ENCODE assay signal across 14 mouse cellular contexts in the genomic region with DNA sequence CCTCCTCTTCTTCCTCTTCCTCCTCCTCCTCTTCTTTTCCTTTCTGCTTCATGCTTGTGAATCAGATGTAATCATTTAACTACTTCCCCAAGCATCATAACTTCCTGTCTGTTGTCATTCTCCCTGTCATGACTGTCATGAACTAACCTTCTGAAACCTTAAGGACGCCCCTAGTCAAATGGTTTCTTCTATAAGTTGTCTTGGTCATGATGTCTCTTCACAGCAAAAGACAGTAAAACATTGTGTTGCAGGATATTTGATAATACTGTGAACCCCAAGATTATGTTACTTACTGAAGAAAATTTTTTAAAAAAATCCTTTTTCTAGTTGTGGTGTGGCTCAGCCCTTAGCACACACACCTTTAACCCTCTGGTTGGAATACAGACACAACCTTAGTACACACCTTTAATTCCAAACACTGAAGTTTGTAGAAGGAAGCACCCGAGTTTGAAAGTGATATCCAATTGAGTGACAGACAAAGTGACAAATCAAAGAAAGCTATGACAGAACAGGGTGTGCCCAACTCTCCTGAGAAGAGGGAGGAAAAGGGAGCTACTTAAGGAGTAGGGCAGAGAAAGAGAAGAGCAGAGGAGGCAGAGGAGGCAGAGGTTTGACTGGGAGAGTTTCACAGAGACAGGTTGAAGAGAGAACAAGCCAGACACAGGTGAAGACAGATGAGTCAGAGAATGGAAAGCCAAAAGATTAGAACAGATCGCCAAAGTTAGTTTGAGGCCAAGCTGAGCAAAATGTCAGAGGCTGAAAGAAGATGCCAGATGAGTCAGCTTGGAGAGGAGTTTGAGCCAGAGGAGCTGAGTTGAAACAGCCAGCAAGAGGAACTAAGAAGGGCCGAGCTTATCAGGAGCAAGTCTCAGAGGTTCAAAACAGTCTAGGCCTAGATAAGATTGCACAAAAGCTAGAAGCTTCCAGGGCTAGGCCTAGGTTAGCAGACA. TPM values are rescaled to one million over a fixed set of nuclear protein-coding genes. Genes with fewer than 3 reads are reported as not detected.
DNase-seq lines count a peak whose midpoint lies in the region; ATAC-seq lines count a peak whose summit lies in the region.
"Had no signal": no experiment of that assay in that cellular context is flagged by ENCODE, and none has a peak within 500 bp of the region (broad histone marks: within the 10 kb centered on the region; RNA-seq: fewer than 3 reads in every experiment).

No protein-coding gene starts in this region.

- 0 out of 2 replicates have a peak, but pooled peaks have one; percentile 21 for ATAC-seq in heart, embryonic 14.5 days (ENCODE audit: insufficient number of reproducible peaks, insufficient read depth, low FRiP score, low read depth)
- no peak for ATAC-seq in erythroblast, adult 5-6 weeks (replicated peaks; ENCODE audit: low FRiP score, poor library complexity, severe bottlenecking)

- no peak overlapping the region for H3K9ac ChIP-seq in heart, embryonic 14.5 days (ENCODE audit: low read length)
- H3K9ac ChIP-seq: hindbrain, embryonic 15.5 days; lung, embryonic 14.5 days; stomach, embryonic 15.5 days had no signal

- peak; percentile 12 for DNase-seq in lung, postnatal 36 days
- DNase-seq in lung, postnatal 4 days, result no peak
- DNase-seq in adrenal gland, postnatal 36 days, result peak; percentile 38 to 48
- peak; percentile 37 for DNase-seq in skeletal muscle tissue, adult 2 months (ENCODE audit: low read depth, low spot score)
- DNase-seq in cerebellum, adult 18-20 months, result no peak
- DNase-seq: lung, embryonic 14.5 days had no signal

- no peaks in the 10 kb centered on the region for H3K9me3 ChIP-seq in heart, embryonic 14.5 days (ENCODE audit: control insufficient read depth, low read length)
- H3K9me3 ChIP-seq: forebrain, embryonic 10.5 days; hindbrain, embryonic 15.5 days; stomach, embryonic 15.5 days had no signal

- H3K4me2 ChIP-seq in heart, embryonic 14.5 days (ENCODE audit: low read length), result no peak overlapping the region
- H3K4me2 ChIP-seq: hindbrain, embryonic 15.5 days; lung, embryonic 14.5 days; stomach, embryonic 15.5 days had no signal

- peaks cover 4 to 6% of the 10 kb centered on the region in 2 experiments; a peak in 2 of 4 replicates for H3K4me1 ChIP-seq in heart, embryonic 14.5 days (ENCODE audit: control insufficient read depth in 2 of 2, insufficient read depth in 2 of 2, low read length in 2 of 2)
- H3K4me1 ChIP-seq: forebrain, embryonic 10.5 days; hindbrain, embryonic 15.5 days; stomach, embryonic 15.5 days had no signal

- no peaks in the 10 kb centered on the region for H3K27me3 ChIP-seq in heart, embryonic 14.5 days (ENCODE audit: control insufficient read depth, insufficient read depth, low read length)
- H3K27me3 ChIP-seq: hindbrain, embryonic 15.5 days; stomach, embryonic 15.5 days had no signal

- WGBS in heart, embryonic 14.5 days, result 32% methylated on average over 4 of the region's 4 CpGs

- no peaks in the 10 kb centered on the region for H3K36me3 ChIP-seq in heart, embryonic 14.5 days (ENCODE audit: control insufficient read depth, insufficient read depth, low read length)
- H3K36me3 ChIP-seq: forebrain, embryonic 10.5 days; hindbrain, embryonic 15.5 days; stomach, embryonic 15.5 days had no signal

- peak overlapping the region; percentile 71 to 83 for H3K27ac ChIP-seq in heart, embryonic 14.5 days (replicated peaks in 1 of 2; ENCODE audit: control insufficient read depth in 1 of 2, insufficient read depth in 1 of 2, low read depth in 2 of 2, low read length in 2 of 2)
- H3K27ac ChIP-seq: forebrain, embryonic 10.5 days; hindbrain, embryonic 15.5 days; stomach, embryonic 15.5 days had no signal

- H3K4me3 ChIP-seq in heart, embryonic 14.5 days (ENCODE audit: control insufficient read depth in 1 of 2, insufficient read depth in 1 of 2, low read depth in 1 of 2, low read length in 2 of 2), result no peak overlapping the region
- H3K4me3 ChIP-seq: forebrain, embryonic 10.5 days; hindbrain, embryonic 15.5 days; stomach, embryonic 15.5 days had no signal

RNA-seq across cellular contexts. Expression of gene Rnf212b, which starts 4.9 kb away (rescaled TPM):
- total RNA-seq in adrenal gland, postnatal 36 days (2021), result under 1 TPM; 0.43 to 0.56 TPM
- not detected in 2 replicates for polyA plus RNA-seq in heart, embryonic 14.5 days (2014; fragmentation: Nextera tagmentation; extraction: Ambion mirVana)
- total RNA-seq in erythroblast, adult 5-6 weeks (2015; ENCODE audit: low replicate concordance), result not detected in 2 replicates
- total RNA-seq in erythroblast, adult 5-6 weeks (2017; ENCODE audit: low replicate concordance), result 1.0 TPM in 1 of 2 replicates, not detected in the other
- total RNA-seq: left cerebral cortex, postnatal 36 days had no signal
- polyA plus RNA-seq: brain, embryonic 14.5 days; forebrain, embryonic 10.5 days; hindbrain, embryonic 15.5 days; large intestine, adult 2 months; lung, embryonic 14.5 days; stomach, embryonic 15.5 days had no signal

RNA-seq across cellular contexts. Expression of gene Slc7a8, which starts 27.2 kb away (rescaled TPM):
- 10 to 100 TPM; 28.1 to 56.8 TPM for total RNA-seq in adrenal gland, postnatal 36 days (2021)
- polyA plus RNA-seq in heart, embryonic 14.5 days (2014; fragmentation: Nextera tagmentation; extraction: Ambion mirVana), result 5.0 and 5.1 TPM in 2 replicates
- total RNA-seq in erythroblast, adult 5-6 weeks (2015; ENCODE audit: low replicate concordance), result 7.7 and 10.8 TPM in 2 replicates
- 1.4 and 1.8 TPM in 2 replicates for total RNA-seq in erythroblast, adult 5-6 weeks (2017; ENCODE audit: low replicate concordance)

Comparison
In these comparisons a context has a peak if more than half of its experiments do, and no peak if none do; other contexts are left out.
1. DNase-seq: peak in lung, postnatal 36 days (single experiment), adrenal gland, postnatal 36 days (2 of 2) and skeletal muscle tissue, adult 2 months (single experiment); none in lung, postnatal 4 days (0 of 2) and cerebellum, adult 18-20 months (0 of 2).